Mouse (Mus musculus) intestine, postnatal 0 days (tissue): Measurements from ENCODE around the gene Gpd2. TPM values are rescaled to one million over a fixed set of nuclear protein-coding genes. Genes with fewer than 3 reads are reported as not detected.

ENCODE experiments used
- ATAC-seq: fragments of 200-750 bp; cut with Nextera tagmentation; 2 replicates; pipeline ENCODE4 v1.8.0; 2017; ENCODE audit warnings: mild to moderate bottlenecking, moderate TSS enrichment, moderate library complexity
- H3K27ac ChIP-seq: fragments of 300-500 bp; sonication (generic); 2 replicates; pipeline ENCODE4 v1.5.1; 2014; ENCODE audit warnings: mild to moderate bottlenecking, low read depth, low read length, moderate library complexity
- H3K27me3 ChIP-seq: fragments of 300-500 bp; sonication (generic); replicated peaks from 2 replicates; pipeline ENCODE4 v1.6.1; 2014; ENCODE audit warnings: low read length, mixed read lengths; ENCODE audit not compliant: control insufficient read depth, insufficient read depth
- H3K36me3 ChIP-seq: fragments of 300-500 bp; sonication (generic); 2 replicates; pipeline ENCODE4 v1.6.1; 2014; ENCODE audit warnings: mild to moderate bottlenecking, moderate library complexity; ENCODE audit not compliant: control insufficient read depth, insufficient read depth
- H3K4me1 ChIP-seq: fragments of 300-500 bp; sonication (generic); replicated peaks from 2 replicates; pipeline ENCODE4 v1.6.1; 2014; ENCODE audit warnings: antibody characterized with exemption, low read length, mixed read lengths; ENCODE audit not compliant: control insufficient read depth, insufficient read depth
- H3K4me2 ChIP-seq: fragments of 300-500 bp; sonication (generic); replicated peaks from 2 replicates; pipeline ENCODE4 v1.6.1; 2014; ENCODE audit warnings: low read depth, mild to moderate bottlenecking, moderate library complexity
- H3K4me3 ChIP-seq: fragments of 300-500 bp; sonication (generic); 2 replicates; pipeline ENCODE4 v1.5.1; 2014; ENCODE audit warnings: low read depth, low read length
- H3K9ac ChIP-seq: fragments of 300-500 bp; sonication (generic); 2 replicates; pipeline ENCODE4 v1.6.1; 2014; ENCODE audit warnings: mild to moderate bottlenecking, low read depth, low read length
- H3K9me3 ChIP-seq: fragments of 300-500 bp; sonication (generic); 2 replicates; pipeline ENCODE4 v1.6.1; 2016; ENCODE audit warnings: mixed run types; ENCODE audit not compliant: control insufficient read depth
- CTCF ChIP-seq: sonication (generic); IDR thresholded peaks from 2 replicates; pipeline ENCODE4 v1.5.1; 2016; ENCODE audit warnings: low read depth, mild to moderate bottlenecking, control low read depth, antibody characterized with exemption, moderate library complexity
- WGBS: fragments of 180-500 bp; shearing (Covaris S2); extraction: QIAGEN DNeasy Blood & Tissue Kit; methylation state at CpG from one replicate; pipeline ENCODE4 v1.1.7; 2014; 5-methylcytosine and 5-hydroxymethylcytosine counted together
- polyA plus RNA-seq: library from polyadenylated mRNA; unstranded; fragments of >200 nt; fragmentation: Nextera tagmentation; extraction: Ambion mirVana; gene quantifications from 2 replicates; pipeline ENCODE4 v1.2.1, GENCODE M21; 2015

The Gpd2 gene
- polyA plus RNA-seq, 1 experiment from 2014 or later, result 26.0 TPM

- ATAC-seq, result no peak
Measured at GRCm38 (mm10) chr2:57283791-57284190, 46.4 kb downstream of the Gpd2 start.

GRCm38 (mm10) chr2:57285197-57285596, 47.8 kb downstream of the Gpd2 start:
- no peak overlapping the region for H3K4me3 ChIP-seq
- no peak overlapping the region for H3K9ac ChIP-seq
- no peak for ATAC-seq
- 91% methylated on average over 4 of the region's 4 CpGs for WGBS
- TF ChIP-seq CTCF, result no peak
- peaks cover under 1% of the 10 kb centered on the region; the same call in 1 of the 2 replicates for H3K36me3 ChIP-seq
- H3K27ac ChIP-seq, result no peak overlapping the region
- no peaks in the 10 kb centered on the region for H3K4me1 ChIP-seq
- no peaks in the 10 kb centered on the region for H3K9me3 ChIP-seq
- H3K4me2 ChIP-seq, result no peak overlapping the region
- no peaks in the 10 kb centered on the region for H3K27me3 ChIP-seq

More at GRCm38 (mm10) chr2:57283791-57284190, 46.4 kb downstream of the Gpd2 start:
- no peak overlapping the region for H3K4me2 ChIP-seq
- WGBS, result 93% methylated on average over 7 of the region's 7 CpGs
- no peak for TF ChIP-seq CTCF
- H3K4me1 ChIP-seq, result no peaks in the 10 kb centered on the region
- H3K4me3 ChIP-seq, result no peak overlapping the region
- H3K27ac ChIP-seq, result no peak overlapping the region
- no peak overlapping the region for H3K9ac ChIP-seq
- H3K9me3 ChIP-seq, result no peaks in the 10 kb centered on the region
- H3K36me3 ChIP-seq, result no peaks in the 10 kb centered on the region
- no peaks in the 10 kb centered on the region for H3K27me3 ChIP-seq

- H3K4me1 ChIP-seq, result no peaks in the 10 kb centered on the region
- 89% methylated on average over 1 of the region's 1 CpGs for WGBS
- H3K36me3 ChIP-seq, result peaks cover 4% of the 10 kb centered on the region; the same call in 1 of the 2 replicates
- no peak overlapping the region for H3K4me3 ChIP-seq
- no peak overlapping the region for H3K4me2 ChIP-seq
- no peak for TF ChIP-seq CTCF
- no peak overlapping the region for H3K27ac ChIP-seq
- no peaks in the 10 kb centered on the region for H3K27me3 ChIP-seq
- no peak for ATAC-seq
- no peak overlapping the region for H3K9ac ChIP-seq
- H3K9me3 ChIP-seq, result no peaks in the 10 kb centered on the region
Measured at GRCm38 (mm10) chr2:57287986-57288385, 50.6 kb downstream of the Gpd2 start.

- Histone ChIP-seq H3K36me3 (peaks cover 4% of the 10 kb centered on the region; the same call in 1 of the 2 replicates), H3K4me3 (no peak overlapping the region), H3K4me2 (no peak overlapping the region), H3K27ac (no peak overlapping the region), H3K9me3 (no peaks in the 10 kb centered on the region), H3K4me1 (no peaks in the 10 kb centered on the region), H3K27me3 (no peaks in the 10 kb centered on the region), H3K9ac (no peak overlapping the region)
- 72% methylated on average over 2 of the region's 2 CpGs for WGBS
- no peak for TF ChIP-seq CTCF
- ATAC-seq, result no peak
Measured at GRCm38 (mm10) chr2:57293571-57293970, 56.1 kb downstream of the Gpd2 start.

- no peaks in the 10 kb centered on the region for H3K9me3 ChIP-seq
- H3K4me3 ChIP-seq, result no peak overlapping the region
- no peak for ATAC-seq
- H3K36me3 ChIP-seq, result no peaks in the 10 kb centered on the region
- no peak overlapping the region for H3K4me2 ChIP-seq
- no peak overlapping the region for H3K9ac ChIP-seq
- no peak for TF ChIP-seq CTCF
- no peaks in the 10 kb centered on the region for H3K4me1 ChIP-seq
- WGBS, result 79% methylated on average over 4 of the region's 4 CpGs
- H3K27me3 ChIP-seq, result no peaks in the 10 kb centered on the region
- no peak overlapping the region for H3K27ac ChIP-seq
Measured at GRCm38 (mm10) chr2:57296069-57296468, 58.6 kb downstream of the Gpd2 start.

- H3K9ac ChIP-seq, result no peak overlapping the region
- no peak for ATAC-seq
- H3K36me3 ChIP-seq, result no peaks in the 10 kb centered on the region
- H3K27me3 ChIP-seq, result no peaks in the 10 kb centered on the region
- no peaks in the 10 kb centered on the region for H3K4me1 ChIP-seq
- no peak overlapping the region for H3K4me2 ChIP-seq
- no peaks in the 10 kb centered on the region for H3K9me3 ChIP-seq
- H3K27ac ChIP-seq, result no peak overlapping the region
- H3K4me3 ChIP-seq, result no peak overlapping the region
- no peak for TF ChIP-seq CTCF
- WGBS, result 89% methylated on average over 4 of the region's 4 CpGs
Measured at GRCm38 (mm10) chr2:57297226-57297625, 59.8 kb downstream of the Gpd2 start.

DNA sequence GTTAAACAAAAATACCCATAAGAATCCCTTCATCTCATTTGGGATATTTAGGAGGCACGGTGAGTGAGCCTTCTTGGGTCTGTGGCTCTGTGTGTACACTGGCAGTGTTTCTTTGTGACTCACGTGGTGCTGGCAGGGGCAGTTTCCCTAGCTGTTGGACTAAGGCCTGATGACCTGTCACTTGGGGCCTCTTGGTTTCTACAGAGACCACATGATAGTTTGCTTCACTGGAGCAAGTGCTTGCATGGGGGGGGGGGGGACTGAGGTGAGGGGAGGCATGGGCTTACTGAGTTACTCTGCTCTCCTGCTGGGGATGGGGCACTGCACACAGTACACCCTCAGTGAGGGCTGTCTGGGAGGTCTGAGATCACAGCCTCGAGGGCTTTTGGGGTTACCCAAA, 64.1 kb downstream of the Gpd2 start:
- no peak overlapping the region for H3K9ac ChIP-seq
- ATAC-seq, result peak; percentile 57; the same call in 1 of the 2 replicates
- no peak overlapping the region for H3K4me2 ChIP-seq
- 47% methylated on average over 3 of the region's 3 CpGs for WGBS
- H3K4me3 ChIP-seq, result no peak overlapping the region
- H3K4me1 ChIP-seq, result no peaks in the 10 kb centered on the region
- no peak overlapping the region for H3K27ac ChIP-seq
- H3K36me3 ChIP-seq, result peaks cover 5% of the 10 kb centered on the region; the same call in 1 of the 2 replicates
- TF ChIP-seq CTCF, result no peak
- no peaks in the 10 kb centered on the region for H3K9me3 ChIP-seq
- no peaks in the 10 kb centered on the region for H3K27me3 ChIP-seq
